ENCODE assay signal across 9 mouse cellular contexts in the genomic region with DNA sequence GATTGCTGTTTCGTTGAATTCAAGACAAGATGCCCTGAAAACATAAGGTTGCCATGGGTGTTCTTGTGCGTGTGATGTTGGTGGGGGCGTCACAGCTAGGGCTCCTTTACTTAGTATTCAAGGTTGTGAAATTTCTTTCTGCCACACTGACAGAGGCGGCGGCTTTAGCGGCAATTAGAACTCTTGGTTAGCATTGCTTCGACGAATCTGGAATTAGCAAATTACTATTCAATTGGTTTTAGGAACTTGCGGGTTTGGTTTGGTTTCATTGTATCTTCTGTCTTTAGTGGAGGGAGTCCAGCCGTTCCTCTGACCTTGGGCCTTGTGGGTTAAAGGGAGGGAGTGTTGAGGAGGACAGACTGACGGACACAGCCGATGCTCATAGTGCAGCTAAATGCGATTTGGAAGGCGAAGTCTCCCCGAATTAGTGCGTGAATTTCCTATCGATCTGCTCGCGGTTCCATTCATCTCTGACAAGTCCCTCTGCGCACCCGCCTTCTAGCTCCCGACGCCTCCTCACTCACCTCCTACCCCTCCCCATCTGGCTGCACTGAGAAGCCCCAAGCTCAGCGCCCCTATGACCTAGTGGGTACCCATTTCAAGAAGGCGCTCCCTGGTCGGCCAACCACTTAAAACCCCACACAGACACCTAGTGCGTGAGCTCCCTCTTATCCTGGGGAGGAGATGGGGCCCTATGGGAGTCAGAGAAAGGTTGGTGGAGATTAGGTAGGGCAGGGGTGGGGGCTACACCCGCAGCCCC. TPM values are rescaled to one million over a fixed set of nuclear protein-coding genes. Genes with fewer than 3 reads are reported as not detected.
A peak's percentile ranks its signal among the peaks of the same experiment; 100 is the strongest.
DNase-seq lines count a peak whose midpoint lies in the region; ATAC-seq and TF ChIP-seq lines count a peak whose summit lies in the region.
"Had no signal": no experiment of that assay in that cellular context is flagged by ENCODE, and none has a peak within 500 bp of the region (broad histone marks: within the 10 kb centered on the region; RNA-seq: fewer than 3 reads in every experiment).

Gene Hoxb4 (plus strand): TSS at position 660 of the 760 bp plus-strand sequence.

- peak within 1 kb of the TSS; percentile 59 for H3K4me2 ChIP-seq in heart, postnatal 0 days (ENCODE audit: low read depth, low read length)

- H3K4me1 ChIP-seq in heart, embryonic 10.5 days, result peaks cover 34% of the 10 kb centered on the region
- H3K4me1 ChIP-seq in heart, postnatal 0 days (ENCODE audit: control insufficient read depth, insufficient read depth), result no peaks in the 10 kb centered on the region

- TF ChIP-seq EP300 in heart, postnatal 0 days (IDR thresholded peaks at IDR 0.05; ENCODE audit: low read depth), result no peak

- peak within 1 kb of the TSS; percentile 47 for H3K9ac ChIP-seq in heart, postnatal 0 days (replicated peaks; ENCODE audit: low read depth, low read length)

- 2% methylated on average over 28 of the region's 28 CpGs for WGBS in heart, embryonic 10.5 days
- WGBS in heart, postnatal 0 days, result 10% methylated on average over 28 of the region's 28 CpGs

- no peaks in the 10 kb centered on the region for H3K9me3 ChIP-seq in heart, embryonic 10.5 days
- no peaks in the 10 kb centered on the region for H3K9me3 ChIP-seq in heart, postnatal 0 days (replicated peaks; ENCODE audit: control insufficient read depth, low read length)
- H3K9me3 ChIP-seq: G1E had no signal

- ATAC-seq in heart, postnatal 0 days (ENCODE audit: insufficient read depth, low read depth), result no peak
- ATAC-seq in megakaryocyte, adult 5-6 weeks (ENCODE audit: poor library complexity, severe bottlenecking), result peak; percentile 25

- H3K4me3 ChIP-seq in heart, embryonic 10.5 days, result peak within 1 kb of the TSS; percentile 71
- H3K4me3 ChIP-seq in heart, postnatal 0 days (ENCODE audit: low read depth, low read length), result peak within 1 kb of the TSS; percentile 47

- DNase-seq in heart, embryonic 10.5 days (ENCODE audit: low spot score), result no peak
- DNase-seq in heart, postnatal 36 days, result no peak
- DNase-seq in adrenal gland, adult 18-20 months (ENCODE audit: low spot score in 2 of 2), result peak in 1 of 2 experiments; percentile 54
- no peak for DNase-seq in heart, postnatal 0 days (ENCODE audit: low spot score)
- no peak for DNase-seq in right cerebral cortex, postnatal 10 days (ENCODE audit: low spot score in 2 of 2)
- DNase-seq in adipocyte (ENCODE audit: low spot score), result no peak
- no peak for DNase-seq in cerebellum, adult 11 months

- H3K27me3 ChIP-seq in heart, embryonic 10.5 days (ENCODE audit: insufficient read depth, poor library complexity, severe bottlenecking), result peaks cover 99% of the 10 kb centered on the region
- H3K27me3 ChIP-seq in heart, postnatal 0 days (ENCODE audit: control insufficient read depth, insufficient read depth, low read length), result peaks cover 100% of the 10 kb centered on the region

- no peak for TF ChIP-seq CTCF in heart, postnatal 0 days (IDR thresholded peaks at IDR 0.05; ENCODE audit: low read depth)

- H3K36me3 ChIP-seq in heart, embryonic 10.5 days, result no peaks in the 10 kb centered on the region
- H3K36me3 ChIP-seq in heart, postnatal 0 days (replicated peaks; ENCODE audit: control insufficient read depth, insufficient read depth, low read length), result no peaks in the 10 kb centered on the region
- H3K36me3 ChIP-seq: G1E had no signal

- peak within 1 kb of the TSS; percentile 89 for H3K27ac ChIP-seq in heart, embryonic 10.5 days
- H3K27ac ChIP-seq in heart, postnatal 0 days (ENCODE audit: low read depth), result peak within 1 kb of the TSS; percentile 79

- intact Hi-C loops in heart, postnatal 36 days (cut with DNase I), result no loop called here

RNA-seq across cellular contexts. Expression of gene Hoxb4, which starts in this region (rescaled TPM):
- polyA plus RNA-seq in heart, embryonic 10.5 days (2016; fragmentation: Nextera tagmentation; extraction: Ambion mirVana), result 0.31 and 2.0 TPM in 2 replicates
- total RNA-seq in heart, postnatal 36 days (2021), result under 1 TPM; 0.51 to 0.53 TPM
- total RNA-seq in adrenal gland, adult 18-20 months (2021), result 10 to 100 TPM; 16.3 to 22.1 TPM
- total RNA-seq in heart, postnatal 0 days (2014; rRNA removed; ENCODE audit: low replicate concordance), result 0.39 and 2.3 TPM in 2 replicates
- 0.19 and 0.25 TPM in 2 replicates for polyA plus RNA-seq in heart, postnatal 0 days (2015; fragmentation: Nextera tagmentation; extraction: Ambion mirVana)
- 2.9 and 3.4 TPM in 2 replicates for total RNA-seq in megakaryocyte, adult 5-6 weeks (2015)
- 3.7 and 4.0 TPM in 2 replicates for total RNA-seq in megakaryocyte, adult 5-6 weeks (2017)
- total RNA-seq: G1E had no signal
